Mouse (Mus musculus) ES-E14 (cell line): ENCODE results near the gene Wdr35.

Experiments used
- ZC3H11A ChIP-seq: IDR thresholded peaks from 2 replicates; pipeline ENCODE4 v1.6.1; 2012; ENCODE audit warnings: low read depth, mild to moderate bottlenecking, inconsistent platforms, low read length, borderline replicate concordance
- ZNF384 ChIP-seq: IDR thresholded peaks from 2 replicates; pipeline ENCODE4 v1.6.1; 2012; ENCODE audit warnings: low read depth, low read length, inconsistent platforms

GRCm38 (mm10) chr12:9053345-9053744, 79.7 kb downstream of the Wdr35 start:
- TF ChIP-seq ZC3H11A (no peak), ZNF384 (no peak)
